Mouse (Mus musculus) limb, embryonic 14.5 days (tissue): ENCODE data around the gene Arhgef10l. TPM values are rescaled to one million over a fixed set of nuclear protein-coding genes. Genes with fewer than 3 reads are reported as not detected.

ENCODE experiments used
- ATAC-seq: fragments of 200-750 bp; cut with Nextera tagmentation; 2 replicates; pipeline ENCODE4 v1.8.0; 2017; ENCODE audit warnings: low read depth, moderate number of reproducible peaks, moderate TSS enrichment; ENCODE audit not compliant: low FRiP score
- DNase-seq: peaks from one replicate; pipeline ENCODE4 v3.0.0-alpha.2; 2015; ENCODE audit warnings: low spot score
- H3K27ac ChIP-seq: fragments of 300-500 bp; sonication (generic); replicated peaks from 2 replicates; pipeline ENCODE4 v1.5.1; 2014; ENCODE audit warnings: low read depth, mild to moderate bottlenecking, low read length, moderate library complexity, mixed read lengths
- H3K27me3 ChIP-seq: fragments of 300-500 bp; sonication (generic); 2 replicates; pipeline ENCODE4 v1.6.1; 2014; ENCODE audit warnings: low read length, mixed read lengths; ENCODE audit not compliant: control insufficient read depth, insufficient read depth
- H3K36me3 ChIP-seq: fragments of 300-500 bp; sonication (generic); 2 replicates; pipeline ENCODE4 v1.6.1; 2014; ENCODE audit warnings: mild to moderate bottlenecking, low read length, moderate library complexity, mixed read lengths; ENCODE audit not compliant: control insufficient read depth, insufficient read depth
- H3K4me1 ChIP-seq: fragments of 300-500 bp; sonication (generic); 2 replicates; pipeline ENCODE4 v1.6.1; 2014; ENCODE audit warnings: antibody characterized with exemption, low read length, mixed read lengths; ENCODE audit not compliant: control insufficient read depth, insufficient read depth
- H3K4me2 ChIP-seq: fragments of 300-500 bp; sonication (generic); replicated peaks from 2 replicates; pipeline ENCODE4 v1.6.1; 2014; ENCODE audit warnings: low read depth, mild to moderate bottlenecking, low read length, moderate library complexity; ENCODE audit not compliant: severe bottlenecking
- H3K4me3 ChIP-seq: fragments of 300-500 bp; sonication (generic); replicated peaks from 2 replicates; pipeline ENCODE4 v1.5.1; 2014; ENCODE audit warnings: low read length
- H3K9ac ChIP-seq: fragments of 300-500 bp; sonication (generic); 2 replicates; pipeline ENCODE4 v1.6.1; 2014; ENCODE audit warnings: mild to moderate bottlenecking, low read depth, low read length, moderate library complexity; ENCODE audit not compliant: severe bottlenecking
- H3K9me3 ChIP-seq: fragments of 300-500 bp; sonication (generic); 2 replicates; pipeline ENCODE4 v1.6.1; 2016; ENCODE audit warnings: low read length; ENCODE audit not compliant: control insufficient read depth
- POLR2A ChIP-seq: fragments of 200-500 bp; IDR thresholded peaks from 2 replicates; pipeline ENCODE4 v1.8.0; 2012; ENCODE audit warnings: inconsistent platforms, mild to moderate bottlenecking, moderate library complexity, borderline replicate concordance; ENCODE audit not compliant: insufficient read depth, insufficient read length; ENCODE audit errors: extremely low read depth
- WGBS: fragments of 180-500 bp; shearing (Covaris S2); extraction: QIAGEN DNeasy Blood & Tissue Kit; methylation state at CpG from one replicate; pipeline ENCODE4 v1.1.7; 2014; 5-methylcytosine and 5-hydroxymethylcytosine counted together
- polyA plus RNA-seq, 2 experiments: library from polyadenylated mRNA; depleted of rRNA in 1 of 2; stranded (reverse) in 1 of 2; unstranded in 1 of 2; fragments of >200 nt; fragmentation: Nextera tagmentation in 1 of 2; extraction: Ambion mirVana in 1 of 2; gene quantifications; 2 replicates each; pipeline versions ENCODE4 v1.2.1 to v1.2.3; 2012 to 2014

The Arhgef10l gene
- polyA plus RNA-seq, 2 experiments, result 13.7 to 19.5 TPM

DNA sequence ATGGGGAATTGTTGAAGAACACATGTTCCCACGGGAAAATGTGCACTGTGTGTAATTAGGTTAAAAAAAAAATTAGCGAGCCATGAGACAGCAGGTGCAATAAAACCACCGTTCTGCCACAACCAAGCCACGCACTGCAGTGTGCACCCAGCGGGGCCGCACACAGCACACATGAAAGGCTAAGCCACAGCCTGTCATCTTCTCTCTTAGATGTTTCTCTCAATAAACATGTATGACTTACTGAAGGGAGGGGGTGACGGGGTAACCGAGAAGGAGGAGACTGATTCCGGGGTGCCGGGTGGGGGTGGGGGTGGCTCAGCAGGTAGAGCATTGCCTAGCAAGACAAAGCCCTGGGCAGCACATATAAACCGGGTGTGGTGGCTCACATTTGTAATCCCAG is 64.7 kb downstream of the Arhgef10l start:
- no peaks in the 10 kb centered on the region for H3K27me3 ChIP-seq
- H3K4me2 ChIP-seq, result no peak overlapping the region
- H3K4me1 ChIP-seq, result no peaks in the 10 kb centered on the region
- WGBS, result 56% methylated on average over 11 of the region's 11 CpGs
- no peak overlapping the region for H3K4me3 ChIP-seq
- ATAC-seq (no peak), DNase-seq (no peak)
- peaks cover 35% of the 10 kb centered on the region for H3K36me3 ChIP-seq
- no peak for TF ChIP-seq POLR2A
- H3K9me3 ChIP-seq, result peaks cover 10% of the 10 kb centered on the region; the same call in 1 of the 2 replicates
- no peak overlapping the region for H3K27ac ChIP-seq
- no peak overlapping the region for H3K9ac ChIP-seq

DNA sequence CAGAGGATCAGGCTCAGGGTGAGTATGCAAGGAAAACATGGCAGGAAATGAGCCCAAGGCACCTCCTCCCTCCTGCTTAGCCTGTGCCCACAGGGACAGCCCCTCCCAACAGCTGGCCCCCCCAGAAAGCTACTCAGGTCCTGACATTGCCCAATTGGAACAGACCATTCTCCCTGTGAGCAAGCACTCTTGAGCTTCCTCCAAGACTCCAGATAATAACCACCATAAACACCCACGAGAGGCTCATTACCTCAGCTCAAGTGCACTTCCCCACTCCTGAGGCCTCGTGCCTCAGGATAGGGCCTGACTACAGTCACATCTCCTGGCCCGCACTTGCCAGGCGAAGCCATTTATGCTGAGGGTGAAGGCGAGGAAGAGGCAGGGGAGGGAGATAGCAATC is 67.0 kb downstream of the Arhgef10l start:
- H3K4me2 ChIP-seq, result no peak overlapping the region
- no peak overlapping the region for H3K4me3 ChIP-seq
- DNase-seq (no peak), ATAC-seq (no peak)
- H3K9ac ChIP-seq, result no peak overlapping the region
- H3K36me3 ChIP-seq, result peaks cover 23% of the 10 kb centered on the region
- TF ChIP-seq POLR2A, result no peak
- H3K9me3 ChIP-seq, result peaks cover 10% of the 10 kb centered on the region; the same call in 1 of the 2 replicates
- no peak overlapping the region for H3K27ac ChIP-seq
- WGBS, result 68% methylated on average over 5 of the region's 5 CpGs
- no peaks in the 10 kb centered on the region for H3K4me1 ChIP-seq
- no peaks in the 10 kb centered on the region for H3K27me3 ChIP-seq

DNA sequence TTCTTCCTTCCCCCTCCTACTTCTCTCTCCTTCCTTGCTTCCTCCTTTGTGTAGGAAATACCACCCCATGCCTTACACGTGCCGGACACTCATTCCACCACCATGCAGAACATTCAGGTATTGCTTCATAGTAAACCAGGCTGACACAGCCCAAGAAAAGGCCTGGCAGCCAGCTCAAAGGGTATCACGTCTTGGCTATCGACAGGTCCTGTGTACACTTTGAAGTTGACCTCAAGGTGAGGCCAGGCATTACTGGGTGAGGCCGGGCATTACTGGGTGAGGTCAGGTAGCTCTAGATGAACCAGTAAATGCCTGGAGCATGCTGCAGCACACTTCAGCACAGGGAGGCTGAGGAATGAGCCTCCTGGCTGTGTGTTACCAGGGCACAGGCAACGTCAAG is 67.9 kb downstream of the Arhgef10l start:
- no peak for TF ChIP-seq POLR2A
- H3K36me3 ChIP-seq, result peaks cover 27% of the 10 kb centered on the region
- DNase-seq (no peak), ATAC-seq (no peak)
- H3K27ac ChIP-seq, result no peak overlapping the region
- no peak overlapping the region for H3K4me3 ChIP-seq
- no peak overlapping the region for H3K4me2 ChIP-seq
- no peaks in the 10 kb centered on the region for H3K4me1 ChIP-seq
- peaks cover 10% of the 10 kb centered on the region; the same call in 1 of the 2 replicates for H3K9me3 ChIP-seq
- no peak overlapping the region for H3K9ac ChIP-seq
- WGBS, result 96% methylated on average over 6 of the region's 6 CpGs
- H3K27me3 ChIP-seq, result no peaks in the 10 kb centered on the region

DNA sequence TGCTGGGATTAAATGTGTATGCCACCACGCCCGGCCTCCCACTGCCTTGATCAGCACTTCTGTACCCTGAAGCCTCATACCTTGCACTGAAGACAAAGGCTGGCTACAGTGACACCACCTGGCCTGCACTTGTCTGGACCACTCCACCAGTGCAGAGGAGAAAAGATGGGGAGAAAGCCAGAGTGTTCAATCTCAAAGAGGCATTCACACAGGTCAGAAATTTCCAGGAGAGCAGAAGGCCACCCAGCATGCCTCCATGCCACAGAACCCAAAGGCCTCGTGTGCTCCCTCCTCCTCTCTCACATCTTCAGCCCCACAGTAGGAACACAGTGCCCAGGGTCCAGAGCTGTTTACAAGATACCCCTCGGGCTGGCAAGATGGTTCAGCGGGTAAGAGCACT is 68.4 kb downstream of the Arhgef10l start:
- no peak overlapping the region for H3K27ac ChIP-seq
- ATAC-seq (no peak), DNase-seq (no peak)
- H3K9ac ChIP-seq, result no peak overlapping the region
- H3K4me1 ChIP-seq, result no peaks in the 10 kb centered on the region
- no peaks in the 10 kb centered on the region for H3K27me3 ChIP-seq
- peaks cover 30% of the 10 kb centered on the region for H3K36me3 ChIP-seq
- H3K4me3 ChIP-seq, result no peak overlapping the region
- TF ChIP-seq POLR2A, result no peak
- 91% methylated on average over 5 of the region's 5 CpGs for WGBS
- no peak overlapping the region for H3K4me2 ChIP-seq
- peaks cover 10% of the 10 kb centered on the region; the same call in 1 of the 2 replicates for H3K9me3 ChIP-seq

DNA sequence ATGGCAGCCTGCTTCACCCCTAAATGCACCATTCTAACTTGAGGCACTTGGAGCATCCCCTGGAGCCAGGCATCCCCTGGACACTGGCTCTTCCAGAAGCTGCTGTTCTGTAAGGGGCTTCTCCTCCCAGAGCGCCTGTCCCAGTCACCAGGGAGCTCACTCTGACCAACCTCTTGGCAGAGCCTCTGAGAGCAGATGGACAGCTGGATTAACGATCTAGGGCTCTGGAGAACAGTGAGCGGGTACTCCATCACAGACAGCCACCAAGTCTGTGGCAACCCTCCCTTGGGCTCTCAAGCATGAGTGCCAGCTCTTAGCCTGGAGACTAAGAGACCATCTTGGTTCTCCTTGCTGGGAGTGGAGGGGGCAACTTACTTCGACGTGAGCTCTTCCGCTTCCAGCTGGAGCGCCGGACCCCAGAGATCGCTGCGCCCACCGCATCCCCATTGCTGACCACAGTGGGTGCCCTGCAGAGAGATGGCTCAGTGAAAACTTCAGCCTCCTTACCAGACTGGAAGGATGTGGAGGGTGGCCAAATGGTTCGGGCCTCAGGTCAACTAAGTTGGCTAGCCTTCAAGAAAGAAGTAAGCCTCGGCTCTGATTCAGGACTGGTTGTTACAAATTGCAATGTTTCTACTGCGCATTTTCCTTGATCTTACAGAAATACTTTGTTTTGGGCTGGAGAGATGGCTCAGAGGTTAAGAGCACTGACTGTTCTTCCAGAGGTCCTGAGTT is 71.9 kb downstream of the Arhgef10l start:
- WGBS, result 94% methylated on average over 14 of the region's 14 CpGs
- peaks cover 41% of the 10 kb centered on the region for H3K36me3 ChIP-seq
- no peak for ATAC-seq

More for the DNA sequence above, 71.9 kb downstream of the Arhgef10l start:
- H3K9me3 ChIP-seq, result peaks cover 10% of the 10 kb centered on the region; the same call in 1 of the 2 replicates
- H3K4me3 ChIP-seq, result no peak overlapping the region
- TF ChIP-seq POLR2A, result no peak
- no peak overlapping the region for H3K4me2 ChIP-seq
- no peak for DNase-seq
- no peaks in the 10 kb centered on the region for H3K27me3 ChIP-seq
- no peak overlapping the region for H3K9ac ChIP-seq
- H3K27ac ChIP-seq, result no peak overlapping the region
- H3K4me1 ChIP-seq, result no peaks in the 10 kb centered on the region
